Mouse (Mus musculus): ENCODE results near the gene Zfand2b.

GRCm38 (mm10) chr1:75190577-75190976 is 22.1 kb downstream of the Zfand2b start:
- TF ChIP-seq CTCF (conservative IDR thresholded peaks at IDR 0.05 in 1 of 2, IDR thresholded peaks at IDR 0.05 in 1 of 2; ENCODE audit: low read depth in 2 of 2, low read length in 2 of 2) (no peak), RCOR1 (conservative IDR thresholded peaks at IDR 0.05; ENCODE audit: low read depth, low read length) (no peak), POLR2A (IDR thresholded peaks at IDR 0.05; ENCODE audit: low read depth, low read length) (no peak), UBTF (IDR thresholded peaks at IDR 0.05; ENCODE audit: low read depth, low read length) (no peak), SIN3A (IDR thresholded peaks at IDR 0.05; ENCODE audit: low read length) (no peak), EP300 (IDR thresholded peaks at IDR 0.05; ENCODE audit: low read length) (no peak), ZC3H11A (IDR thresholded peaks at IDR 0.05; ENCODE audit: low read depth, low read length) (no peak), JUND (conservative IDR thresholded peaks at IDR 0.05; ENCODE audit: low read depth, low read length) (no peak), HCFC1 (IDR thresholded peaks at IDR 0.05; ENCODE audit: low read depth, low read length) (no peak), POLR2AphosphoS2 (IDR thresholded peaks at IDR 0.05; ENCODE audit: low read depth, low read length) (no peak), E2F4 (IDR thresholded peaks at IDR 0.05; ENCODE audit: insufficient replicate concordance, low read depth, low read length) (no peak)
